ENCODE assay signal across 33 mouse cellular contexts in the genomic region with DNA sequence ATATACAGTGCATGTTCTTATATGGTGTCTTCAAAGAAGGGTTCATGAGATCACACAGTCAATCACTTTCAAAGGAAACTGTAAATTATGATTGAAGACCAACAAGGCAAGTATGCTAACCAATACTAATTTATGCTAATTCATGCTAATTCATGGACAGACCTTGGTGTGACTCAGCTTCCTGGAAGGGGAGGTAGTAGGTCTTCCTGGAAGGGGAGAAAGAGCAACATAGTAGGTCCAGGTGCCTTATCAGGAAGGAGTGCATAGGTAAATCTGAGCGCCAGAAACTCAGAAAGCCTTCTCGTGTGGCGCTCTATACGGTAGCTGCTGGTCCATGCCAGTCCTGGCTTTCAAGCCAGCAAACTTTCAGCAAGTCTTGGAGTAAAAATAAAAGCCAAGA. TPM values are rescaled to one million over a fixed set of nuclear protein-coding genes. Genes with fewer than 3 reads are reported as not detected.
A peak's percentile ranks its signal among the peaks of the same experiment; 100 is the strongest.
DNase-seq lines count a peak whose midpoint lies in the region; ATAC-seq and TF ChIP-seq lines count a peak whose summit lies in the region.
"Had no signal": no experiment of that assay in that cellular context is flagged by ENCODE, and none has a peak within 500 bp of the region (broad histone marks: within the 10 kb centered on the region; RNA-seq: fewer than 3 reads in every experiment).

No protein-coding gene starts in this region.

- WGBS in heart, embryonic 12.5 days = 84% methylated on average over 4 of the region's 4 CpGs
- 93% methylated on average over 4 of the region's 4 CpGs for WGBS in stomach, postnatal 0 days
- 94% methylated on average over 4 of the region's 4 CpGs for WGBS in intestine, embryonic 15.5 days
- WGBS in lung, adult 2 months = 87% methylated on average over 4 of the region's 4 CpGs

- TF ChIP-seq CTCF in stomach, postnatal 0 days (IDR thresholded peaks at IDR 0.05; ENCODE audit: low read depth) = no peak
- TF ChIP-seq CTCF in lung, adult 2 months (IDR thresholded peaks at IDR 0.05; ENCODE audit: insufficient read depth, low read length) = no peak

- ATAC-seq in heart, embryonic 12.5 days (ENCODE audit: insufficient number of reproducible peaks, low FRiP score) = peak; percentile 53; the same call in 1 of the 2 replicates
- peak; percentile 53 for ATAC-seq in activated CD4-positive, CD25-positive, alpha-beta regulatory T cell, adult 4 months
- ATAC-seq in inflammation-experienced regulatory T-cells, adult 6 months = peak; percentile 64
- ATAC-seq in stomach, postnatal 0 days (ENCODE audit: low FRiP score, low TSS enrichment) = 0 out of 2 replicates have a peak, but pooled peaks have one; percentile 11
- ATAC-seq in intestine, embryonic 15.5 days = no peak
- ATAC-seq: forebrain, embryonic 13.5 days; hindbrain, embryonic 16.5 days; intestine, postnatal 0 days; lung, postnatal 0 days had no signal

- no peaks in the 10 kb centered on the region for H3K36me3 ChIP-seq in heart, embryonic 12.5 days
- H3K36me3 ChIP-seq in stomach, postnatal 0 days (ENCODE audit: control insufficient read depth, insufficient read depth, low read length) = no peaks in the 10 kb centered on the region
- H3K36me3 ChIP-seq in intestine, embryonic 15.5 days = no peaks in the 10 kb centered on the region
- H3K36me3 ChIP-seq: embryonic facial prominence, embryonic 13.5 days; heart, embryonic 13.5 days; limb, embryonic 13.5 days; midbrain, embryonic 12.5 days; neural tube, embryonic 13.5 days; stomach, embryonic 15.5 days had no signal

- H3K27ac ChIP-seq in heart, embryonic 12.5 days (ENCODE audit: poor library complexity, severe bottlenecking) = no peak overlapping the region
- no peak overlapping the region for H3K27ac ChIP-seq in stomach, postnatal 0 days (replicated peaks)
- no peak overlapping the region for H3K27ac ChIP-seq in intestine, embryonic 15.5 days
- H3K27ac ChIP-seq: embryonic facial prominence, embryonic 13.5 days; forebrain, embryonic 13.5 days; heart, adult 2 months; heart, embryonic 13.5 days; layer of hippocampus, adult 2 months; limb, embryonic 13.5 days; midbrain, embryonic 12.5 days; neural tube, embryonic 13.5 days; stomach, embryonic 15.5 days had no signal

- no peak for TF ChIP-seq POLR2A in lung, adult 2 months (IDR thresholded peaks at IDR 0.05; ENCODE audit: borderline replicate concordance, extremely low read depth, low read depth, low read length)

- H3K9me3 ChIP-seq in heart, embryonic 12.5 days (replicated peaks) = no peaks in the 10 kb centered on the region
- no peaks in the 10 kb centered on the region for H3K9me3 ChIP-seq in stomach, postnatal 0 days (ENCODE audit: control insufficient read depth, low read length)
- H3K9me3 ChIP-seq in intestine, embryonic 15.5 days = no peaks in the 10 kb centered on the region
- H3K9me3 ChIP-seq: embryonic facial prominence, embryonic 13.5 days; forebrain, embryonic 13.5 days; heart, embryonic 13.5 days; limb, embryonic 13.5 days; megakaryocyte, embryonic 14.5 days; midbrain, embryonic 12.5 days; neural tube, embryonic 13.5 days; stomach, embryonic 15.5 days had no signal

- H3K4me2 ChIP-seq in heart, embryonic 12.5 days = no peak overlapping the region
- H3K4me2 ChIP-seq in stomach, postnatal 0 days (replicated peaks; ENCODE audit: low read depth) = no peak overlapping the region
- no peak overlapping the region for H3K4me2 ChIP-seq in intestine, embryonic 15.5 days (replicated peaks)
- H3K4me2 ChIP-seq: embryonic facial prominence, embryonic 13.5 days; forebrain, embryonic 13.5 days; heart, embryonic 13.5 days; limb, embryonic 13.5 days; midbrain, embryonic 12.5 days; neural tube, embryonic 13.5 days; stomach, embryonic 15.5 days had no signal

- no peak for TF ChIP-seq EP300 in stomach, postnatal 0 days (optimal IDR thresholded peaks at IDR 0.05)

- no peak overlapping the region for H3K4me3 ChIP-seq in heart, embryonic 12.5 days
- H3K4me3 ChIP-seq in stomach, postnatal 0 days (ENCODE audit: low read depth, low read length) = no peak overlapping the region
- H3K4me3 ChIP-seq in intestine, embryonic 15.5 days (replicated peaks) = no peak overlapping the region
- H3K4me3 ChIP-seq in lung, adult 2 months (replicated peaks; ENCODE audit: extremely low read depth, low read depth, low read length) = no peak overlapping the region
- H3K4me3 ChIP-seq: embryonic facial prominence, embryonic 13.5 days; erythroblast, embryonic 14.5 days; forebrain, embryonic 13.5 days; heart, adult 2 months; heart, embryonic 13.5 days; layer of hippocampus, adult 2 months; left cerebral cortex, adult 2 months; limb, embryonic 13.5 days; megakaryocyte, embryonic 14.5 days; midbrain, embryonic 12.5 days; neural tube, embryonic 13.5 days; stomach, embryonic 15.5 days had no signal

- DNase-seq in heart, adult 18-20 months = no peak
- DNase-seq in stomach, postnatal 0 days (ENCODE audit: low spot score) = no peak
- no peak for DNase-seq in left cerebral cortex, adult 8-10 months (ENCODE audit: low spot score in 2 of 2)
- no peak for DNase-seq in lung, adult 2 months
- DNase-seq: adrenal gland, postnatal 10 days; cerebellum, adult 11-12 months; cerebellum, postnatal 10 days; gastrocnemius, postnatal 25 days; heart, adult 2 months; heart, postnatal 10 days; kidney, postnatal 14 days; lung, postnatal 4 days; retina, postnatal 1 day; right cerebral cortex, postnatal 14 days; thymus, postnatal 14 days had no signal

- no peak overlapping the region for H3K9ac ChIP-seq in heart, embryonic 12.5 days
- no peak overlapping the region for H3K9ac ChIP-seq in stomach, postnatal 0 days (ENCODE audit: low read length)
- H3K9ac ChIP-seq in intestine, embryonic 15.5 days = no peak overlapping the region
- H3K9ac ChIP-seq: embryonic facial prominence, embryonic 13.5 days; forebrain, embryonic 13.5 days; heart, embryonic 13.5 days; limb, embryonic 13.5 days; midbrain, embryonic 12.5 days; neural tube, embryonic 13.5 days; stomach, embryonic 15.5 days had no signal

- H3K27me3 ChIP-seq in heart, embryonic 12.5 days (replicated peaks) = peaks cover 24% of the 10 kb centered on the region
- no peaks in the 10 kb centered on the region for H3K27me3 ChIP-seq in stomach, postnatal 0 days (ENCODE audit: control insufficient read depth, insufficient read depth, low read length)
- H3K27me3 ChIP-seq in intestine, embryonic 15.5 days (replicated peaks) = no peaks in the 10 kb centered on the region
- H3K27me3 ChIP-seq: embryonic facial prominence, embryonic 13.5 days; forebrain, embryonic 13.5 days; limb, embryonic 13.5 days; midbrain, embryonic 12.5 days; neural tube, embryonic 13.5 days; stomach, embryonic 15.5 days had no signal

- H3K4me1 ChIP-seq in heart, embryonic 12.5 days (replicated peaks) = peaks cover 16% of the 10 kb centered on the region
- H3K4me1 ChIP-seq in stomach, postnatal 0 days (replicated peaks; ENCODE audit: control insufficient read depth, insufficient read depth) = no peaks in the 10 kb centered on the region
- H3K4me1 ChIP-seq in intestine, embryonic 15.5 days (replicated peaks) = no peaks in the 10 kb centered on the region
- H3K4me1 ChIP-seq in lung, adult 2 months (ENCODE audit: control insufficient read depth, insufficient read depth, low read length) = no peaks in the 10 kb centered on the region; the same call in 1 of the 2 replicates
- H3K4me1 ChIP-seq: forebrain, embryonic 13.5 days; limb, embryonic 13.5 days; midbrain, embryonic 12.5 days; neural tube, embryonic 13.5 days; stomach, embryonic 15.5 days had no signal

RNA-seq across cellular contexts. Expression of a gene that starts 8.8 kb away (rescaled TPM):
- 2.1 and 2.5 TPM in 2 replicates for polyA plus RNA-seq in heart, embryonic 12.5 days (2016; fragmentation: Nextera tagmentation; extraction: Ambion mirVana)
- total RNA-seq in heart, adult 18-20 months (2021) = 1 to 10 TPM; 4.5 to 4.7 TPM
- 10 to 100 TPM; 76.6 to 80.0 TPM for polyA plus RNA-seq in activated CD4-positive, CD25-positive, alpha-beta regulatory T cell, adult 4 months (2017; shearing (Covaris generic))
- 100 to 1,000 TPM in 2 of 3 experiments, 10 to 100 TPM in 1; 77.8 to 111 (median 105) TPM for polyA plus RNA-seq in inflammation-experienced regulatory T-cells, adult 6 months (2017; shearing (Covaris generic))
- polyA plus RNA-seq in stomach, postnatal 0 days (2015; fragmentation: Nextera tagmentation; extraction: Ambion mirVana) = 3.6 and 3.7 TPM in 2 replicates
- 3.4 TPM in 2 replicates for polyA plus RNA-seq in intestine, embryonic 15.5 days (2015; fragmentation: Nextera tagmentation; extraction: Ambion mirVana)
- total RNA-seq in left cerebral cortex, adult 8-10 months (2022) = 10 to 100 TPM in 3 of 4 experiments, 1 to 10 TPM in 1; 10.0 to 13.5 (median 12.1) TPM
- polyA plus RNA-seq in lung, adult 2 months (2012; rRNA removed) = 4.5 and 6.6 TPM in 2 replicates
- polyA plus RNA-seq: erythroblast, embryonic 14.5 days had no signal

Comparison
In these comparisons a context has a peak if more than half of its experiments do, and no peak if none do; other contexts are left out.
1. RNA of a gene that starts 8.8 kb away (polyA plus RNA-seq): 77.8 to 111 TPM in inflammation-experienced regulatory T-cells, adult 6 months and 76.6 to 80.0 TPM in activated CD4-positive, CD25-positive, alpha-beta regulatory T cell, adult 4 months; 4.5 to 6.6 TPM in lung, adult 2 months, 3.6 to 3.7 TPM in stomach, postnatal 0 days, 3.4 TPM in intestine, embryonic 15.5 days and 2.1 to 2.5 TPM in heart, embryonic 12.5 days; every median in the first group is over 10 times any median in the second.